Mouse (Mus musculus) hindbrain, embryonic 16.5 days (tissue): ENCODE measurements at regions not wholly inside any gene's neighbourhood (a gene's known extent, or its start where the extent isn't known, plus 50 kb on each side); places are given as distances from the start of the nearest gene placed in this dataset.
"Not testable (repeated sequence)": the region's sequence is repeated elsewhere in the genome, so short reads cannot be mapped to it uniquely, and the experiment has no call there.

Experiments used
- ATAC-seq: fragments of 200-750 bp; cut with Nextera tagmentation; 2 replicates; pipeline ENCODE4 v1.8.0; 2017; ENCODE audit warnings: moderate TSS enrichment, moderate library complexity
- H3K27ac ChIP-seq: fragments of 300-500 bp; sonication (generic); 2 replicates; pipeline ENCODE4 v1.5.1; 2014; ENCODE audit warnings: low read depth, mild to moderate bottlenecking, control low read depth, low read length, moderate library complexity
- H3K27me3 ChIP-seq: fragments of 300-500 bp; sonication (generic); replicated peaks from 2 replicates; pipeline ENCODE4 v1.6.1; 2014; ENCODE audit warnings: low read length; ENCODE audit not compliant: control insufficient read depth, insufficient read depth
- H3K36me3 ChIP-seq: fragments of 300-500 bp; sonication (generic); 2 replicates; pipeline ENCODE4 v1.6.1; 2014; ENCODE audit warnings: mild to moderate bottlenecking, low read length, moderate library complexity, mixed read lengths; ENCODE audit not compliant: control insufficient read depth, insufficient read depth
- H3K4me1 ChIP-seq: fragments of 300-500 bp; sonication (generic); 2 replicates; pipeline ENCODE4 v1.6.1; 2014; ENCODE audit warnings: low read depth, low read length; ENCODE audit not compliant: control insufficient read depth, insufficient read depth
- H3K4me2 ChIP-seq: fragments of 300-500 bp; sonication (generic); 2 replicates; pipeline ENCODE4 v1.6.1; 2014; ENCODE audit warnings: mild to moderate bottlenecking, low read length, control low read depth, moderate library complexity
- H3K4me3 ChIP-seq: fragments of 300-500 bp; sonication (generic); 2 replicates; pipeline ENCODE4 v1.5.1; 2014; ENCODE audit warnings: mild to moderate bottlenecking, low read length, control low read depth, moderate library complexity
- H3K9ac ChIP-seq: fragments of 300-500 bp; sonication (generic); 2 replicates; pipeline ENCODE4 v1.6.1; 2014; ENCODE audit warnings: low read depth, mild to moderate bottlenecking, control low read depth, low read length, moderate library complexity
- H3K9me3 ChIP-seq: fragments of 300-500 bp; sonication (generic); 2 replicates; pipeline ENCODE4 v1.6.1; 2014; ENCODE audit warnings: mild to moderate bottlenecking, low read length, moderate library complexity; ENCODE audit not compliant: control insufficient read depth
- WGBS: fragments of 180-500 bp; shearing (Covaris S2); extraction: QIAGEN DNeasy Blood & Tissue Kit; methylation state at CpG from one replicate; pipeline ENCODE4 v1.1.7; 2014; 5-methylcytosine and 5-hydroxymethylcytosine counted together

DNA sequence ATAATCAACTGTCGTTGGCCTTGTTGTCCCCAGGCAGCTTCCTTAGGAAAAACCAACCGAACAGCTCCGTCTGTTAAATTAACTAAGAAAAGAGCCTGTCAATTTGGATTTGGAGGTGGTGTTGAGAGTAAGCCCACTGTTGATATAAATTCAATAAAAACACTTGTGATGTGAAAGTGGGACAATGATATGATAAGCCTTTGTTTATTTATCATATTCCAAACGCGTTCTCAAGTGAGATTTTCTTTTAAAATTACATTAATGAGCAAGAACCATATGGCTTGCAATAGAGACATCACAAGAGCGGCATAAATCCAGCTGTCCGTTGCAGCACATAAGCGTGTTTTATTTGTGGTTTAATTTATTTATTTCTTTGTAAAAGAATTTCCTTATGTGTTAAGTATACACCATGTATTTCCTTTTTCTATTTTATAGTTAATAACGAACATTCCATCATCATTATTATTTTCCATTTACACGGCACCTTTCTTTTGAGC, 307.5 kb upstream of the Cwc22 start:
- Histone ChIP-seq H3K27me3 (no peaks in the 10 kb centered on the region), H3K4me2 (no peak overlapping the region), H3K9me3 (no peaks in the 10 kb centered on the region), H3K9ac (no peak overlapping the region), H3K36me3 (no peaks in the 10 kb centered on the region), H3K27ac (no peak overlapping the region), H3K4me3 (no peak overlapping the region), H3K4me1 (no peaks in the 10 kb centered on the region)
- WGBS = 71% methylated on average over 10 of the region's 10 CpGs
- no peak for ATAC-seq

DNA sequence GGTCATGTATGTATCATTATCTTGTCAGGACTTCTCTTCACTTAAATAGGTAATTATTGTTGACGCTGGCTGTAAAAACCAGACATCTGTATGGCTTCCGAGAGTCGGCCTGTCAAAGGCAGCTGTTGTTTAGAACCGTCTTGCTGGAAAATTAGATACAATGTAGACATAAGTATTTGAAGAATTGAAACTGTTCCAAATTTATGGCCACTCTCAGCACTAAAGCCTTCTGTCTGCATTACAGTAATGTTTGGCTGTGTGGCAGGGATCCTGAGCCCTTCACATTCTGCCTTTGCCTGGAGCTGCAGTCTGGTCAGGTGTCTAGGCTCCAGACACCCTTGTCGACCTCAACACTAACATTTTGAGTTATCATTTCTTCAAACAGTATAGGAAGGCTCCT, 300.2 kb upstream of the Cwc22 start:
- Histone ChIP-seq H3K4me1 (no peaks in the 10 kb centered on the region), H3K4me3 (no peak overlapping the region), H3K27ac (no peak overlapping the region), H3K27me3 (no peaks in the 10 kb centered on the region), H3K9me3 (no peaks in the 10 kb centered on the region), H3K9ac (no peak overlapping the region), H3K4me2 (no peak overlapping the region), H3K36me3 (no peaks in the 10 kb centered on the region)
- ATAC-seq = no peak
- WGBS = 64% methylated on average over 5 of the region's 5 CpGs

DNA sequence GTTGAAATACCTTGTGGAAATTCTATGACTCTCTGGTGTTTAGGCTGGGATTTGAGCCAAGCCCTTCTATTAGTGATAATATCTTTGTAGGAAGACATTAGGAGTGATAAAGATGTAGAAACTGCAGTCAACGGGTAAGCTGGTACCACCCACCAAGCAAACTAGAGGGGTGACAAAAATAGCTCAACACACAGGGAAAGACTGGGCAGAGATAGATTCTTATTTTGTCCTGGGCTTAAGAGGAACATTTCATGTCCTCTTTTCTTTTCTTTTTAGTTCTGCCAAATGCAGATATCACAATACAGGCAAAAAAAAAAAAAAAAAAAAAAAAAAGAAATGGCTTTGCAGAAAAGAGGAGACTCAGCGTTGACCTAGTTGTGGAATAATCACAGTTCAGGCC, 294.1 kb upstream of the Cwc22 start:
- H3K9ac ChIP-seq = no peak overlapping the region
- WGBS = 66% methylated on average over 2 of the region's 2 CpGs
- no peaks in the 10 kb centered on the region for H3K4me1 ChIP-seq
- H3K4me3 ChIP-seq = no peak overlapping the region
- H3K9me3 ChIP-seq = no peaks in the 10 kb centered on the region
- no peaks in the 10 kb centered on the region for H3K27me3 ChIP-seq
- no peaks in the 10 kb centered on the region for H3K36me3 ChIP-seq
- H3K27ac ChIP-seq = no peak overlapping the region
- H3K4me2 ChIP-seq = no peak overlapping the region
- ATAC-seq = no peak

- H3K27ac ChIP-seq, H3K4me3 ChIP-seq, H3K9me3 ChIP-seq, H3K36me3 ChIP-seq, H3K27me3 ChIP-seq, H3K9ac ChIP-seq, ATAC-seq, H3K4me1 ChIP-seq, H3K4me2 ChIP-seq: not testable (repeated sequence)
- WGBS = 93% methylated on average over 4 of the region's 4 CpGs
Observed at GRCm38 (mm10) chr2:78225383-78226100, 279.4 kb upstream of the Cwc22 start.

- H3K4me3 ChIP-seq = no peak overlapping the region
- 73% methylated on average over 8 of the region's 8 CpGs for WGBS
- H3K27me3 ChIP-seq = no peaks in the 10 kb centered on the region
- H3K9me3 ChIP-seq = no peaks in the 10 kb centered on the region
- no peak for ATAC-seq
- H3K27ac ChIP-seq = no peak overlapping the region
- no peak overlapping the region for H3K9ac ChIP-seq
- H3K4me1 ChIP-seq = no peaks in the 10 kb centered on the region
- no peak overlapping the region for H3K4me2 ChIP-seq
- H3K36me3 ChIP-seq = no peaks in the 10 kb centered on the region
Observed at GRCm38 (mm10) chr2:78214469-78214868, 268.3 kb upstream of the Cwc22 start.

GRCm38 (mm10) chr2:78205125-78205524, 258.9 kb upstream of the Cwc22 start:
- Histone ChIP-seq H3K9me3 (no peaks in the 10 kb centered on the region), H3K27me3 (no peaks in the 10 kb centered on the region), H3K9ac (no peak overlapping the region), H3K36me3 (no peaks in the 10 kb centered on the region), H3K4me1 (no peaks in the 10 kb centered on the region), H3K4me2 (no peak overlapping the region), H3K4me3 (no peak overlapping the region), H3K27ac (no peak overlapping the region)
- ATAC-seq = no peak
- WGBS = 83% methylated on average over 5 of the region's 5 CpGs

DNA sequence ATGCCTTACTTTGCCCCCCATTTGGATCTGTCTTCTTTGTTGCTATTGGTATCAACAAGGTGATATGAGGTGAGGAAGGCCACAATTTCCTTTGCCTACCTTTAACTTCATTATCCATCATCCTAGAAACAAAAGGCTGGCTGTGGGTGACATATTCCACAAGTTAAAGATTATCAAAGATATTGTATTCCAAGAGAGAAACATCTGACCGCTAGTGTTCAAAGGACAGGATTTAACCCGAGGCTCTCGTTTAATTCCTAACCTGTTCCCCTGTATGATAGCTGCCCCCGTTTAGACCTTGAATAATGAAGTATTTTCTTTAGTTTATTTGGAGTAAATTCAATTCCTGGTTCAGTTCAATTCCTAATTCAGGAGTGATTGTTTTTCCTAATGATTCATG, 249.8 kb upstream of the Cwc22 start:
- Histone ChIP-seq H3K4me1 (no peaks in the 10 kb centered on the region), H3K4me2 (no peak overlapping the region), H3K9ac (no peak overlapping the region), H3K27ac (no peak overlapping the region), H3K36me3 (no peaks in the 10 kb centered on the region), H3K27me3 (no peaks in the 10 kb centered on the region), H3K4me3 (no peak overlapping the region), H3K9me3 (no peaks in the 10 kb centered on the region)
- WGBS = 87% methylated on average over 4 of the region's 4 CpGs
- ATAC-seq = no peak

- H3K4me3 ChIP-seq = no peak overlapping the region
- ATAC-seq = peak; percentile 65; the same call in 1 of the 2 replicates
- no peaks in the 10 kb centered on the region for H3K4me1 ChIP-seq
- WGBS = 0% methylated on average over 1 of the region's 1 CpGs
- no peaks in the 10 kb centered on the region for H3K36me3 ChIP-seq
- no peak overlapping the region for H3K9ac ChIP-seq
- H3K9me3 ChIP-seq = no peaks in the 10 kb centered on the region
- H3K27me3 ChIP-seq = no peaks in the 10 kb centered on the region
- H3K27ac ChIP-seq = no peak overlapping the region
- H3K4me2 ChIP-seq = no peak overlapping the region
Observed at GRCm38 (mm10) chr2:78189620-78190019, 243.4 kb upstream of the Cwc22 start.

- H3K27ac ChIP-seq = no peak overlapping the region
- 67% methylated on average over 1 of the region's 1 CpGs for WGBS
- H3K27me3 ChIP-seq = no peaks in the 10 kb centered on the region
- no peak overlapping the region for H3K4me2 ChIP-seq
- no peak overlapping the region for H3K4me3 ChIP-seq
- H3K9ac ChIP-seq = no peak overlapping the region
- no peaks in the 10 kb centered on the region for H3K9me3 ChIP-seq
- ATAC-seq = no peak
- no peaks in the 10 kb centered on the region for H3K36me3 ChIP-seq
- H3K4me1 ChIP-seq = no peaks in the 10 kb centered on the region
Observed at GRCm38 (mm10) chr2:78184950-78185349, 238.8 kb upstream of the Cwc22 start.
